Mouse (Mus musculus): Measurements from ENCODE around the gene Mpp2.

Mpp2 gene

GRCm38 (mm10) chr11:102035456-102035960 lies 52.8 kb downstream of the Mpp2 start:
- DNase-seq (ENCODE audit: low spot score): no peak

GRCm38 (mm10) chr11:102034887-102035286 lies 53.4 kb downstream of the Mpp2 start:
- DNase-seq (ENCODE audit: low spot score): no peak

- DNase-seq (ENCODE audit: low spot score): no peak
Observed at GRCm38 (mm10) chr11:102033055-102033591, 55.2 kb downstream of the Mpp2 start.

- DNase-seq (ENCODE audit: low spot score): no peak
Observed at GRCm38 (mm10) chr11:102031149-102031548, 57.2 kb downstream of the Mpp2 start.

GRCm38 (mm10) chr11:102029966-102030365 lies 58.3 kb downstream of the Mpp2 start:
- no peak for DNase-seq (ENCODE audit: low spot score)

- DNase-seq (ENCODE audit: low spot score): no peak
Observed at GRCm38 (mm10) chr11:102029304-102029703, 59.0 kb downstream of the Mpp2 start.

- DNase-seq (ENCODE audit: low spot score): no peak
Observed at GRCm38 (mm10) chr11:102028087-102028816, 60.1 kb downstream of the Mpp2 start, which contains the start of gene Mpp3. Mpp3 (minus strand) TSS chr11:102028461.

GRCm38 (mm10) chr11:102027361-102028017 lies 60.8 kb downstream of the Mpp2 start:
- peak; percentile 53 for DNase-seq (ENCODE audit: low spot score)

- peak; percentile 87 for DNase-seq (ENCODE audit: low spot score)
Observed at GRCm38 (mm10) chr11:102026694-102027360, 61.5 kb downstream of the Mpp2 start.

- DNase-seq (ENCODE audit: low spot score): peak; percentile 54
Observed at GRCm38 (mm10) chr11:102025991-102026660, 62.2 kb downstream of the Mpp2 start.

- no peak for DNase-seq (ENCODE audit: low spot score)
Observed at GRCm38 (mm10) chr11:102025354-102025753, 63.0 kb downstream of the Mpp2 start.

- DNase-seq (ENCODE audit: low spot score): no peak
Observed at GRCm38 (mm10) chr11:102024875-102025274, 63.4 kb downstream of the Mpp2 start.

GRCm38 (mm10) chr11:102024084-102024758 lies 64.1 kb downstream of the Mpp2 start:
- no peak for DNase-seq (ENCODE audit: low spot score)

- no peak for DNase-seq (ENCODE audit: low spot score)
Observed at GRCm38 (mm10) chr11:102023406-102023805, 64.9 kb downstream of the Mpp2 start.

- DNase-seq (ENCODE audit: low spot score): no peak
Observed at GRCm38 (mm10) chr11:102021196-102021595, 67.1 kb downstream of the Mpp2 start.

GRCm38 (mm10) chr11:102019736-102020135 lies 68.6 kb downstream of the Mpp2 start:
- DNase-seq (ENCODE audit: low spot score): no peak

GRCm38 (mm10) chr11:102016136-102016535 lies 72.2 kb downstream of the Mpp2 start:
- no peak for DNase-seq (ENCODE audit: low spot score)

- DNase-seq (ENCODE audit: low spot score): no peak
Observed at GRCm38 (mm10) chr11:102015472-102015871, 72.8 kb downstream of the Mpp2 start.

- no peak for DNase-seq (ENCODE audit: low spot score)
Observed at GRCm38 (mm10) chr11:102013201-102013600, 75.1 kb downstream of the Mpp2 start.

- DNase-seq (ENCODE audit: low spot score): no peak
Observed at GRCm38 (mm10) chr11:102011510-102011909, 76.8 kb downstream of the Mpp2 start.

- DNase-seq (ENCODE audit: low spot score): peak; percentile 28
Observed at GRCm38 (mm10) chr11:102010140-102010539, 78.2 kb downstream of the Mpp2 start.
